Mouse (Mus musculus): Measurements from ENCODE around the gene Pgs1.

DNA sequence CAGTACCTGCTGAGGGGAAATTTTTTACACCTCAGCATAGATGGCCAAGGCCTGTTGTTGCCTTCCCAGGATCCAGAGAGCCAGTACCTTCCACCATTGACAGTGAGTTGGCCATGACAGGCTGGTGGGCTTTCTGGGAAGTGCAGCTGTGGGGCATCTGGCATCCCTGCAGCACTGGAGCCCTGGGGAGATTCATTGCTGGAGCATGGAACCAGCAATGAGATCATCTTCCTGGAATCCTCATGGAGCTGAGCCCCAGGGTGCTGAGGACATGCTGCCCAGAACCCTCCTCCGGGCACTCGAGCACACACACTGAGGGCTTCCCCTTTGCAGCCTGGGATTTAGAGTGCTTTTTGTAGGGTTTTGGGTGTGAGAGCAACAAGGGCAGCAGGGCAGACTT, 9.2 kb downstream of the Pgs1 start:
- TF ChIP-seq CTCF (IDR thresholded peaks at IDR 0.05; ENCODE audit: control insufficient read depth, insufficient read depth, insufficient read length), result no peak
- peak; percentile 58 for TF ChIP-seq MYOD1 (IDR thresholded peaks at IDR 0.05; ENCODE audit: control insufficient read depth, insufficient read length, low read depth)
- no peak for TF ChIP-seq MYOG (IDR thresholded peaks at IDR 0.05; ENCODE audit: control insufficient read depth, extremely low read depth, insufficient read length)
- no peak for TF ChIP-seq FOSL1 (IDR thresholded peaks at IDR 0.05; ENCODE audit: insufficient read depth, low read length, poor library complexity, severe bottlenecking)

Data from C2C12 (cell line).